Mouse (Mus musculus) common myeloid progenitor, adult 5-6 weeks (primary cell): Measurements from ENCODE around the gene Pcolce. TPM values are rescaled to one million over a fixed set of nuclear protein-coding genes. Genes with fewer than 3 reads are reported as not detected.

Experiments used
- total RNA-seq: library from RNA; stranded (forward); fragments of 200-1000, 187-1606 nt; gene quantifications from 2 replicates; pipeline ENCODE4 v1.2.3, GENCODE M21; 2017

Pcolce gene
- total RNA-seq, 1 experiment from 2014 or later = not detected

Other genes with a start within 250 kb of the Pcolce start
- gene Zan, start 136.7 kb downstream of the Pcolce start, total RNA-seq = 0.10 and 0.37 TPM in 2 replicates
- gene Pop7, start 111.3 kb downstream of the Pcolce start, total RNA-seq = 21.6 and 38.0 TPM in 2 replicates
- gene Gigyf1, start 95.2 kb downstream of the Pcolce start, total RNA-seq = 6.7 and 12.5 TPM in 2 replicates
- not detected in 2 replicates for gene Epo, start 80.5 kb downstream of the Pcolce start, total RNA-seq
- gene Gnb2, start 80.3 kb downstream of the Pcolce start, total RNA-seq = 190 and 213 TPM in 2 replicates
- not detected in 2 replicates for gene Actl6b, start 60.3 kb downstream of the Pcolce start, total RNA-seq
- gene Tfr2, start 43.9 kb downstream of the Pcolce start, total RNA-seq = 45.3 and 63.4 TPM in 2 replicates
- 13.3 and 24.0 TPM in 2 replicates for gene Mospd3, start 12.7 kb downstream of the Pcolce start, total RNA-seq
- gene Fbxo24, start 15.2 kb upstream of the Pcolce start, total RNA-seq = not detected in 2 replicates
- gene Lrch4, start 15.3 kb upstream of the Pcolce start, total RNA-seq = 17.0 and 33.8 TPM in 2 replicates
- 6.0 and 6.5 TPM in 2 replicates for gene Gm20605, start 15.4 kb upstream of the Pcolce start, total RNA-seq
- gene Sap25, start 27.6 kb upstream of the Pcolce start, total RNA-seq = 5.6 and 9.3 TPM in 2 replicates
- gene Irs3, start 31.9 kb upstream of the Pcolce start, total RNA-seq = not detected in 2 replicates
- 10.1 and 15.7 TPM in 2 replicates for gene Agfg2, start 70.9 kb upstream of the Pcolce start, total RNA-seq
- gene Nyap1, start 127.8 kb upstream of the Pcolce start, total RNA-seq = 0.05 TPM in 1 of 2 replicates, not detected in the other
- gene Tsc22d4, start 131.9 kb upstream of the Pcolce start, total RNA-seq = 86.7 and 97.2 TPM in 2 replicates
- 13.0 and 21.9 TPM in 2 replicates for gene Ppp1r35, start 165.1 kb upstream of the Pcolce start, total RNA-seq
- 27.4 and 33.1 TPM in 2 replicates for gene Mepce, start 173.9 kb upstream of the Pcolce start, total RNA-seq
- 24.1 and 24.3 TPM in 2 replicates for gene Zcwpw1, start 174.0 kb upstream of the Pcolce start, total RNA-seq
- 0.69 and 2.1 TPM in 2 replicates for gene Pilra, start 222.5 kb upstream of the Pcolce start, total RNA-seq
- gene Pilrb1, start 244.3 kb upstream of the Pcolce start, total RNA-seq = 2.0 and 2.2 TPM in 2 replicates